Mouse (Mus musculus) kidney, adult 18-20 months (tissue): ENCODE measurements at regions not wholly inside any gene's neighbourhood (a gene's known extent, or its start where the extent isn't known, plus 50 kb on each side); places are given as distances from the start of the nearest gene placed in this dataset.

Experiments
- DNase-seq: peaks from one replicate; pipeline ENCODE4 v3.0.0; 2021

- no peak for DNase-seq
Observed at GRCm38 (mm10) chr1:184454381-184454780, 278.0 kb downstream of the Hlx start.

GRCm38 (mm10) chr1:184453673-184454072 is 278.7 kb downstream of the Hlx start:
- DNase-seq = no peak

GRCm38 (mm10) chr1:184453061-184453460 is 279.4 kb downstream of the Hlx start:
- no peak for DNase-seq

- DNase-seq = no peak
Observed at GRCm38 (mm10) chr1:184451686-184452085, 280.7 kb downstream of the Hlx start.

GRCm38 (mm10) chr1:184449007-184449406 is 283.4 kb downstream of the Hlx start:
- DNase-seq = no peak

GRCm38 (mm10) chr1:184447911-184448310 is 284.5 kb downstream of the Hlx start:
- DNase-seq = peak; percentile 78

- no peak for DNase-seq
Observed at GRCm38 (mm10) chr1:184447161-184447667, 285.2 kb downstream of the Hlx start.

- no peak for DNase-seq
Observed at GRCm38 (mm10) chr1:184444189-184444588, 288.2 kb downstream of the Hlx start.

- DNase-seq = no peak
Observed at GRCm38 (mm10) chr1:184442701-184443100, 289.7 kb downstream of the Hlx start.

GRCm38 (mm10) chr1:184441005-184441557 is 291.3 kb downstream of the Hlx start:
- DNase-seq = no peak

GRCm38 (mm10) chr1:184439506-184439905 is 292.9 kb downstream of the Hlx start:
- no peak for DNase-seq

GRCm38 (mm10) chr1:184436387-184436786 is 296.0 kb downstream of the Hlx start:
- DNase-seq = no peak

- DNase-seq = no peak
Observed at GRCm38 (mm10) chr1:184428612-184429011, 303.8 kb downstream of the Hlx start.

GRCm38 (mm10) chr1:184428035-184428434 is 304.4 kb downstream of the Hlx start:
- DNase-seq = no peak

- no peak for DNase-seq
Observed at GRCm38 (mm10) chr1:184425694-184426093, 306.7 kb downstream of the Hlx start.

GRCm38 (mm10) chr1:184424035-184424434 is 308.4 kb downstream of the Hlx start:
- DNase-seq = no peak

GRCm38 (mm10) chr1:184412596-184412995 is 319.8 kb downstream of the Hlx start:
- no peak for DNase-seq

- DNase-seq = no peak
Observed at GRCm38 (mm10) chr1:184411066-184411465, 321.4 kb downstream of the Hlx start.

GRCm38 (mm10) chr1:184409986-184410385 is 322.4 kb downstream of the Hlx start:
- no peak for DNase-seq

GRCm38 (mm10) chr1:184402985-184403384 is 329.4 kb downstream of the Hlx start:
- DNase-seq = no peak

- peak; percentile 57 for DNase-seq
Observed at GRCm38 (mm10) chr1:184395215-184395614, 337.2 kb downstream of the Hlx start.

- DNase-seq = no peak
Observed at GRCm38 (mm10) chr1:184394559-184395194, 337.7 kb downstream of the Hlx start.

GRCm38 (mm10) chr1:184384088-184384823 is 348.2 kb downstream of the Hlx start:
- DNase-seq = no peak

- DNase-seq = no peak
Observed at GRCm38 (mm10) chr1:184378665-184379064, 344.6 kb upstream of the 1700056E22Rik start.
